Mouse (Mus musculus) heart, adult 10 weeks (tissue): ENCODE data around the gene 4932438H23Rik. TPM values are rescaled to one million over a fixed set of nuclear protein-coding genes. Genes with fewer than 3 reads are reported as not detected.

Source experiments
- polyA plus RNA-seq: library from polyadenylated mRNA; stranded (reverse); fragments of 350-450 nt; fragmentation: Illumina TruSeq; extraction: RNeasy Lipid Tissue Mini Kit (QIAGEN cat#74804); gene quantifications from one replicate; pipeline ENCODE4 v1.2.3, GENCODE M21; 2014; ENCODE audit warnings: low read depth, low replicate concordance

4932438H23Rik gene
- polyA plus RNA-seq: not detected

DNA sequence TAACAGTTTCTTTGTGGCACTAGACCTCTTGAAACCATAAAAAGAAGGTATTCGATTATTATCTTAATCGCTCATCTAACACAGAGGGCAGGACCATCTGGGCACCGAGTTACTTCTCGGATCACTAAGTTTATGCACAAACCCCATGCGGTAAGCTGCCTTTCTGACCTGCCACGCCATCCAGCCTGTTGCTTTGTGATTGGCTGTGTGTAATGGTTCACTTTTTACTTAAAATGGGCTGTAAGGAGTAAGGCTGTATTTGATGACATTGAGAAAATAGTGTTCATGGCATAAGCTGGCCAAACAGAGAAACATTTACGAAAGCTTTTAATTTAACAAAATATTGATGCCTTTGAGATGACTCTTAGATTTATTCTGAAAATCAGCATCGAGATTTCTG, at the start of gene 4932438H23Rik:
Gene 4932438H23Rik, minus strand, starts transcription at position 101 of the 400 bp plus-strand sequence.

DNA sequence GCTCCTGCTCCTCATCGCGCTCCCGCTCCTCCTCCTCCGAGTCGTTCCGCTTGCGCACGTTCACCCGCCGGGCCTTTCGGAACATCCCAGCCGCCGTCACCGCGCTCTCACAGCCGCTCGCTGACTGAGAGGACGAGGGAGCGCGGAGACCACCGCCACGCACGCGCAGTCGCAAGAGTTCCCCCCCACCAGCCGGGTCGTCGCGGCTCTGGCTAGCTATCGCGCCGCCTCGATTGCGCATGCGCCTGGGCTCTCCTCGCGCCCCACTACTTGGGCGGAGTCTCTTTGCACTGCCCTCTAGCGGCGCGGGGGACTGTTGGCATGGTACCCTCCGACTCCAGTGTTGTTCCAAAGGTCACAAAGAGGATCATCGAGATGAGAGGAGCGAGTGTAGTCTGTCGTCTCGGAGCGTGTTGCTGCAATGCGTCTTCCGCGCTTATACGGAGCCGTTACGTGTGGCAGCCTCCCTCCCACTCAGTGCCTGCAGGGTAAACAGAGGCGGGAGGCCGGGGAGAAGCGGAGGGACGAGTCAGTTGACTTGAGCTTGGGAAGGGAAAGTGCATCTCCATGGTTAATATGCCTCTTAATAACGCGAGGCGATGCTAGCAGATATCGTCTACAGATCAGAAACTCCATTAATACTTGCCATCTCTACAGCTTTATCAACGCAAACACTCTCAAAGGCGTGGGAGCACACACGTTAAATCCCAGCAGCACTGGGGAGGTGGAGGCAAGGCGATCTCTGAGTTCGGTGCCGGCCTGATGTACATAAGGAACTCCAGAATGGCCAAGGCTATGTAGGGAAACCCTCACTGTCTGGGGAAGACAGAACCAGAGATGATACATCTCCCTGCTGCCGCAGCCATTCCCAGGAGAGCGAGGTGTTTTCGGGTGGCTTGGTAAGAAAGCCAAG, 50.4 kb downstream of the 4932438H23Rik start, which contains the start of gene Paxbp1:
Gene Paxbp1, minus strand, starts transcription at position 274 of the 913 bp plus-strand sequence.

DNA sequence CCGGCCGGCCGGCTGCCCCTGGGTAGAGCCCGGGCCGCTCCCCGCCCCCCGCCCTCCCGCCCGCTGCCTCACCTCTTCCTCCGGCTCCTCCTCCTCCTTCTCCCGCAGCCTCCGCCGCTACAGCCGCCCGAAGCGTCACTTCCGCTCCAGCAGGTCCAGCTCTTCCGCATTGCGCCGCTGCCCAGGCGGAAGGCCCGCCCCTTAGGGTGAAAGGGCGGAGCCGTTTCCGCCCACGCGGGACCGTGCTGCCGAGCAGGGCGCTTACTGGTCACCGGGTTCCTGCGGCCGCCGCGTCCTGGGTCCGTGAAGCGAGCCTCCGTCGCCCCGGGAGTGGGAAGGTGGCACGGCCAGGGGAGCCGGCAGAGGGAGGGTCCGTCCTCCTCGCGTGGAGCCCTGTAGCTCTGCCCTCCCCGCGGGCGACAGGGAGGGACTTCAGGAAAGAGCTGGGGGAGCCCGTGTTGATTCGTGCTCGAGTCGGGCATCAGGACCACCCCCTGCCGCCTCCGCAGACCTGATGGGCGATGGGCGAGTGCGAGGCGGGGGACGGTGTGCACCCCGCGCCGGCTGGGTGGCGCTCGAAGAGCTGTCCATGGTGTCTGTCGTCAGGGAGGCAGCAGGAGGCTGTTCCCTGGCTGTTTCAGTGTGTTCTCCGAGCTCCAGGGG, 83.8 kb downstream of the 4932438H23Rik start, which contains the start of gene Synj1:
Gene Synj1, minus strand, starts transcription at position 288 of the 663 bp plus-strand sequence.

Other genes with a start within 250 kb of the 4932438H23Rik start
- 33.0 TPM for gene Cfap298, start 160.0 kb downstream of the 4932438H23Rik start, polyA plus RNA-seq
- gene Synj1, start 83.8 kb downstream of the 4932438H23Rik start, polyA plus RNA-seq: 22.0 TPM
- gene Paxbp1, start 50.6 kb downstream of the 4932438H23Rik start, polyA plus RNA-seq: 36.8 TPM
- not detected for gene Olig2, start 130.3 kb upstream of the 4932438H23Rik start, polyA plus RNA-seq
- gene Olig1, start 174.7 kb upstream of the 4932438H23Rik start, polyA plus RNA-seq: not detected